Mouse (Mus musculus): ENCODE data around the gene F2. TPM values are rescaled to one million over a fixed set of nuclear protein-coding genes. Genes with fewer than 3 reads are reported as not detected.

F2 gene
- polyA plus RNA-seq, 1 experiment from 2014 or later = 0.09 TPM

- H3K27me3 ChIP-seq (replicated peaks; ENCODE audit: low read depth, poor library complexity, severe bottlenecking) = no peaks in the 10 kb centered on the region
- H3K9me3 ChIP-seq = no peaks in the 10 kb centered on the region
- DNase-seq (ENCODE audit: low spot score) = no peak
- peaks cover 8% of the 10 kb centered on the region for H3K4me1 ChIP-seq
- no peak overlapping the region for H3K27ac ChIP-seq (replicated peaks)
- 97% methylated on average over 11 of the region's 11 CpGs for WGBS
- H3K4me3 ChIP-seq = no peak overlapping the region
- H3K36me3 ChIP-seq (replicated peaks) = peaks cover 66% of the 10 kb centered on the region
These were observed 7.8 kb upstream of the F2 start for GRCm38 (mm10) chr2:91644021-91644420.

- Histone ChIP-seq H3K27me3 (replicated peaks; ENCODE audit: low read depth, poor library complexity, severe bottlenecking) (no peaks in the 10 kb centered on the region), H3K36me3 (replicated peaks) (peaks cover 64% of the 10 kb centered on the region), H3K4me1 (no peaks in the 10 kb centered on the region), H3K27ac (replicated peaks) (no peak overlapping the region), H3K9me3 (no peaks in the 10 kb centered on the region), H3K4me3 (no peak overlapping the region)
- no peak for DNase-seq (ENCODE audit: low spot score)
- 91% methylated on average over 2 of the region's 2 CpGs for WGBS
These were observed 6.7 kb upstream of the F2 start for GRCm38 (mm10) chr2:91642825-91643415.

- H3K4me1 ChIP-seq = 0 out of 2 replicates have a peak, but pooled peaks cover 3% of the 10 kb centered on the region
- H3K36me3 ChIP-seq (replicated peaks) = peaks cover 24% of the 10 kb centered on the region
- H3K9me3 ChIP-seq = no peaks in the 10 kb centered on the region
- no peak overlapping the region for H3K4me3 ChIP-seq
- no peak for DNase-seq (ENCODE audit: low spot score)
- no peak overlapping the region for H3K27ac ChIP-seq (replicated peaks)
- WGBS = 87% methylated on average over 6 of the region's 6 CpGs
- H3K27me3 ChIP-seq (replicated peaks; ENCODE audit: low read depth, poor library complexity, severe bottlenecking) = no peaks in the 10 kb centered on the region
These were observed 2.7 kb upstream of the F2 start for GRCm38 (mm10) chr2:91638931-91639330.

DNA sequence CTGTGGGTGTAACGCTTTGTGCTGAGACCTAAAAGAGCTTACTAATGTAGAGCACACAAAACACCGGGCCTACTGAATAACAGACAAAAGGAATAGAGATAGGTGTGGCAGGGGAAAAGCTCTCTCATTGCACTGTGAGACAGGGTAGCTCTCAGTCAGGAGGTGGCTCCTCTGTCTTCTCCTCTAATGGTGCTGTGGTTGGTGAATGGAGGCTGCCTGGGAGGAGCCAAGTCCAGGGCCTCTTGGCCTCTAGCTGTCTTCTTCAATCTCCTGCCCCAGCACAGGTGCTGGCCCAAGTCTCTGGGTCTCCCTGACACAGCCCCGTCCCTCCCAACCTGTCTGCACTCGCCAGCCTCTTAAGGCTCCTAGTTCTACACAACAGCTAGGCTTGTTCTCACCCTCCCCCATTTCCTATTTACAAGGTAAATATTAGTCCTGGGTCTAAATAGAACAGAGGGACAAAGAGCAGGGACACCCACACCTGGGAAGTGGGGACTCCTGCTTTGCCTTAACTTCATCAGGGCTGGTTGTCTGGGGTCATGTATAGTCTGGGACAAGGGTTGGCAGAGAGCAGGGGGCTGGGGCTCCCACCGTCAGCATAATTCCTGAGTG lies 619 bp upstream of the F2 start:
- H3K27me3 ChIP-seq (replicated peaks; ENCODE audit: low read depth, poor library complexity, severe bottlenecking) = no peaks in the 10 kb centered on the region
- no peak overlapping the region for H3K4me3 ChIP-seq
- no peaks in the 10 kb centered on the region for H3K9me3 ChIP-seq
- no peak for DNase-seq (ENCODE audit: low spot score)
- H3K36me3 ChIP-seq (replicated peaks) = peaks cover 4% of the 10 kb centered on the region
- no peak overlapping the region for H3K27ac ChIP-seq (replicated peaks)
- H3K4me1 ChIP-seq = 0 out of 2 replicates have a peak, but pooled peaks cover 3% of the 10 kb centered on the region
- 81% methylated on average over 5 of the region's 5 CpGs for WGBS

DNA sequence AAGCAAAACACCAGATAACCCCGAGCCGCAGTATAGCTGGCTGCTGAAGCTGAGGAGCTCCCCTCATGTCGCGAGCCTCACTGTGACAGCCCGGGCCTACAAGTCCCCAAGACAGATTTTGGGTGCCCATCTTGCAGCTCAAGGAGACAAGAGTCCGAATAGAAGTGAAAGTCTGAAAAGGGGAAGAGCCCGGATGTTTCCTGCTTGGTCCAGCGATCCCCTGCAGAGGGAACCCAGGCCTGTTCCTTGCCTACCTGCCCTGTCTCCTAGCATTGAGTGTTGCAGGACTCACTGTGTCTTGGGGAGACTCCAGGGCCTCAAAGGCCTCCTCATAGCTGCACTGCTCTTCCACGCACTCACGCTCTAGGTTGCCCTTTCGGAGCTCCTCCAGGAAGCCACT lies 728 bp downstream of the F2 start:
- H3K4me3 ChIP-seq = no peak overlapping the region
- no peak overlapping the region for H3K27ac ChIP-seq (replicated peaks)
- H3K9me3 ChIP-seq = no peaks in the 10 kb centered on the region
- no peaks in the 10 kb centered on the region for H3K27me3 ChIP-seq (replicated peaks; ENCODE audit: low read depth, poor library complexity, severe bottlenecking)
- WGBS = 87% methylated on average over 11 of the region's 11 CpGs
- 0 out of 2 replicates have a peak, but pooled peaks cover 3% of the 10 kb centered on the region for H3K4me1 ChIP-seq
- no peaks in the 10 kb centered on the region for H3K36me3 ChIP-seq (replicated peaks)
- DNase-seq (ENCODE audit: low spot score) = no peak

DNA sequence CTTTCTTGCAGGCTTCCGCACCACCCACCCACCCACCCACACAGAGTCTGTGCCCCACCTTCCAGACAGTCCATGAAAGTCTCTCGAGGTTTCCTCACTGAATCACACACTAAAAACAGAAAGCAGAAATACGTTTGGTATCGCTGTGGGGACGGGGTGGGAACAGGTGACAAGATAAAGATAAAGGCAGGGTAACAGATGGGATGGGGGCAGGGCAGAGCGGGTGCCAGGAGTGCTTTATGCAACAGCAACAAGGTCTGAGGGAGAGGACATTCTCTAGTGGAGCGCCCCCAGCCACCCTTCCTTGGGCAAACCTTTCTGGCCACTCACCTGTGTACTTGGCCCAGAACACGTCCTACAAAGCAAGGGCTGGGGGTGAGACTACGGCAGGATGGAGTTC lies 1.4 kb downstream of the F2 start:
- 85% methylated on average over 9 of the region's 9 CpGs for WGBS

DNA sequence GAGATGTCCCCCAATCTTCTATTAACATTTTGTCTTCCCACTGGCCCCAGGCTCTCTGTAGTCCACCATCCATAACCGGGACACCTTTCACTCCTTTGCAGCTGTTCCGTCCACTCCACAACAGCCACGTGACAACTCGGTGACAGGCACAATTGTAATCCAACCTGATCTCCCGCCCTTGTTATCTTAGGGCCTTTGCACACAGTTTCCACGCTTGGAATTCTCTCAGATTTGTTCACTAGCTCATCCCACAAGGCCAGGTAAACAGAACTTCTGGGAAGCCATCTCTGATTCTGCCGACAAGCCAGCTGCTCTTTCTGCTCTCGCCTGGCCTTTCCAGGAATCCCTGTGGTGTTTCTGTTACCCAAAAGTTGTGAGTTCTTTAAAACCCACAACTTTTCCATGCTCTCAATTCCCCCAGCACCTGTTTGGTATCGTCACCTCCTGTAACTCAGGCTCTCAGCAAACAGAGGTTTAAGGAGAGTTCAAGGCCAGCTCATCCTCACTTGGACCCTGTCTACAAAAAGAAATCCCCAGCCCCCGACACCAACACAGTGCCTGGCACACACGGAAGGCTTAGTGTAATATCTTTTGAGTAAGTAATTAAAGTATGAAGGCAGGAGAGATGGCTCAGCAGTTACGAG lies 2.8 kb downstream of the F2 start:
- Histone ChIP-seq H3K4me3 (no peak overlapping the region), H3K4me1 (0 out of 2 replicates have a peak, but pooled peaks cover 3% of the 10 kb centered on the region), H3K9me3 (no peaks in the 10 kb centered on the region), H3K27ac (replicated peaks) (no peak overlapping the region), H3K36me3 (replicated peaks) (no peaks in the 10 kb centered on the region), H3K27me3 (replicated peaks; ENCODE audit: low read depth, poor library complexity, severe bottlenecking) (no peaks in the 10 kb centered on the region)
- no peak for DNase-seq (ENCODE audit: low spot score)
- WGBS = 85% methylated on average over 12 of the region's 12 CpGs

More for the DNA sequence above, 1.4 kb downstream of the F2 start:
- H3K9me3 ChIP-seq = no peaks in the 10 kb centered on the region
- 0 out of 2 replicates have a peak, but pooled peaks cover 3% of the 10 kb centered on the region for H3K4me1 ChIP-seq
- DNase-seq (ENCODE audit: low spot score) = no peak
- H3K27me3 ChIP-seq (replicated peaks; ENCODE audit: low read depth, poor library complexity, severe bottlenecking) = no peaks in the 10 kb centered on the region
- H3K4me3 ChIP-seq = no peak overlapping the region
- H3K27ac ChIP-seq (replicated peaks) = no peak overlapping the region
- H3K36me3 ChIP-seq (replicated peaks) = no peaks in the 10 kb centered on the region

GRCm38 (mm10) chr2:91632316-91632715 lies 3.9 kb downstream of the F2 start:
- H3K4me1 ChIP-seq = 0 out of 2 replicates have a peak, but pooled peaks cover 3% of the 10 kb centered on the region
- H3K36me3 ChIP-seq (replicated peaks) = no peaks in the 10 kb centered on the region
- DNase-seq (ENCODE audit: low spot score) = no peak
- H3K9me3 ChIP-seq = no peaks in the 10 kb centered on the region
- 82% methylated on average over 5 of the region's 5 CpGs for WGBS
- no peak overlapping the region for H3K4me3 ChIP-seq
- no peaks in the 10 kb centered on the region for H3K27me3 ChIP-seq (replicated peaks; ENCODE audit: low read depth, poor library complexity, severe bottlenecking)
- no peak overlapping the region for H3K27ac ChIP-seq (replicated peaks)

DNA sequence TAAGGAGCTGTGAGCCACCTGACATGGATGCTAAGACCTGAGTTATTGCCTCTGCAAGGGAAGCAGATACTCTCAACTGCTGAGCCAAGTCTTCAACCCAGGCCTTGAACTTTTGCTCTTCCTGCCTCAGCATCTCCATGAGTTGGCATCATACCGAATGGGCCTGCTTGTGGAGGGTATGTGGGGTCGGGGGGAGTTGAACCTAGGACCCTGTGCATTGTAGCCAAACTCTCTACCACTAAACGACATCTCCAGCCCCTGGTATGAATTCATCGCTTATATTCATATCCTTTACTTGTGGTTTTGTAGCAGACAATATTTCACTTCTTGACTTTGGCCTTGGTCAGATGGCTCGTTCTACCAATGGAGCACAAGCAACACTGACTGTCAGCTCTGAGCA lies 4.4 kb downstream of the F2 start:
- 90% methylated on average over 5 of the region's 5 CpGs for WGBS
- Histone ChIP-seq H3K36me3 (replicated peaks) (no peaks in the 10 kb centered on the region), H3K9me3 (no peaks in the 10 kb centered on the region), H3K27me3 (replicated peaks; ENCODE audit: low read depth, poor library complexity, severe bottlenecking) (no peaks in the 10 kb centered on the region), H3K27ac (replicated peaks) (no peak overlapping the region), H3K4me1 (0 out of 2 replicates have a peak, but pooled peaks cover 3% of the 10 kb centered on the region), H3K4me3 (no peak overlapping the region)
- no peak for DNase-seq (ENCODE audit: low spot score)

DNA sequence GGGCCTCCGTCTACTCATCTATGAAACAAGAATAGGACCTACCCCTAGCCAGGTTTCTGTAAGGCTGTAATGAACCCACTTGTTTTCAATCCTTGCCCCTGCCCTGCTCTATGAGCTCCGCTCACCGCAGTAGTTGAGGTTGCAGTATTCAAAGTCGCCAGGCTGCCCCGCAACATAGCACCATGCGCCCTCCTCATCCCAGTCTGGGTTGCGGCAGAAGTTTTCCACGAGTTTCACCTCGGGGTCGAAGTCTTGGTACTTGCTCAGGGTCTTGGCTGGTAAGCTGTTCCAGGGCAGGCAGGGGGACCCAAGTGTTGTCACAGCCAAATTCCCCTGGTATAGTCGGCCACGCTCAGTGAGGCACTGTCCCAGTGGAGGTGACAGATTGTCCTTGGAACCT lies 5.8 kb downstream of the F2 start:
- WGBS = 92% methylated on average over 12 of the region's 12 CpGs
- no peak overlapping the region for H3K4me3 ChIP-seq
- H3K27ac ChIP-seq (replicated peaks) = no peak overlapping the region
- H3K27me3 ChIP-seq (replicated peaks; ENCODE audit: low read depth, poor library complexity, severe bottlenecking) = no peaks in the 10 kb centered on the region
- DNase-seq (ENCODE audit: low spot score) = no peak
- no peaks in the 10 kb centered on the region for H3K36me3 ChIP-seq (replicated peaks)
- no peaks in the 10 kb centered on the region for H3K4me1 ChIP-seq
- H3K9me3 ChIP-seq = no peaks in the 10 kb centered on the region

DNA sequence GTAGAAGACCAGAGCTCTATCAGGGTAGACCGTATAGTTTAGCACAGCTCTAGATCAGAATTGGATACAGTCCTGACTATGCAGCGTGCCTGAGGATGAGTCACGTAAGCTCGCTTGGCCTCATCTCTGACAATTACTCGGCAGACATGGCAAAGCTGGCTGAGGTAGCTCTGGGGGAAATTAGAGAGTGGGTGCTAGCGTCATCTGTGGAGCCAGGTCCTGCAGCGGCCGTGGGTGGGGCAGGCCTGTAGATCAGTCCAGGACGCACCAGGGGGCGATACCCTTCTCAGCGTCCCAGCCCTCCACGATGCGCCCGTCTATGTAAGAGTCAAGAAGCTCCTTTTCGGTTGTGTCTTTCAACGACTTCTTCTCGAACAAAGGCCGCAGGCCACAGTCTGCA lies 6.5 kb downstream of the F2 start:
- Histone ChIP-seq H3K27me3 (replicated peaks; ENCODE audit: low read depth, poor library complexity, severe bottlenecking) (no peaks in the 10 kb centered on the region), H3K27ac (replicated peaks) (no peak overlapping the region)
- 87% methylated on average over 18 of the region's 18 CpGs for WGBS

GRCm38 (mm10) chr2:91628171-91628570 lies 8.0 kb downstream of the F2 start:
- WGBS = 92% methylated on average over 8 of the region's 8 CpGs
- Histone ChIP-seq H3K9me3 (no peaks in the 10 kb centered on the region), H3K36me3 (replicated peaks) (peaks cover 12% of the 10 kb centered on the region), H3K4me3 (no peak overlapping the region), H3K27ac (replicated peaks) (no peak overlapping the region), H3K4me1 (no peaks in the 10 kb centered on the region), H3K27me3 (replicated peaks; ENCODE audit: low read depth, poor library complexity, severe bottlenecking) (no peaks in the 10 kb centered on the region)
- no peak for DNase-seq (ENCODE audit: low spot score)

More for the DNA sequence above, 6.5 kb downstream of the F2 start:
- Histone ChIP-seq H3K4me3 (no peak overlapping the region), H3K4me1 (no peaks in the 10 kb centered on the region), H3K9me3 (no peaks in the 10 kb centered on the region), H3K36me3 (replicated peaks) (no peaks in the 10 kb centered on the region)
- no peak for DNase-seq (ENCODE audit: low spot score)

DNA sequence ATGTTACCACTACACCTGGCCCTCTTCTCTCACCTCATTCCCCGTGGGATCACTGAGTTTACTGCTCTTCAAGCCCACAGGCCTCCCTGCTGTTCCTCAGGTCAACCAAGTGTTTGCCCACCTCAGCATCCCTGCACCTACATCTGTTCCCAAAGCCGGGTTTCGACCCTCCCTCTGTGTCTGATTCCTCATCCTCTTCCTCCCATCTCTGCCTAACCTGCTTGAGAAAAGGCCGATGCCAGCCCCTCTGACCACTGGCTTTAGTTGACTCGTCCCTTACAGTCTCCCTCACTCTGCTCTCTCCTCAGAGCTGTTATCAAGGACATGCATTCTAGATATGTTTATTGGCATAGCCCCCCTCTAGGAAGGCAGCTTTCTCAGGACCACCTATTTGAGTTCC lies 8.7 kb downstream of the F2 start:
- no peak for DNase-seq (ENCODE audit: low spot score)
- H3K4me1 ChIP-seq = no peaks in the 10 kb centered on the region
- H3K36me3 ChIP-seq (replicated peaks) = peaks cover 19% of the 10 kb centered on the region
- H3K4me3 ChIP-seq = no peak overlapping the region
- H3K9me3 ChIP-seq = no peaks in the 10 kb centered on the region
- H3K27ac ChIP-seq (replicated peaks) = no peak overlapping the region
- WGBS = 78% methylated on average over 5 of the region's 5 CpGs
- H3K27me3 ChIP-seq (replicated peaks; ENCODE audit: low read depth, poor library complexity, severe bottlenecking) = no peaks in the 10 kb centered on the region

Measured in embryonic facial prominence, embryonic 10.5 days (tissue).